Mouse (Mus musculus) heart, postnatal 25 days (tissue): ENCODE data around the gene Tcea3. TPM values are rescaled to one million over a fixed set of nuclear protein-coding genes. Genes with fewer than 3 reads are reported as not detected.

Experiments used
- DNase-seq: peaks from one replicate; pipeline ENCODE4 v3.0.0; 2022; ENCODE audit warnings: low spot score
- intact Hi-C: fragments of 180-260 bp; cut with DNase I; formaldehyde crosslinking; loops from one replicate; pipeline ENCODE4 v1.15.1; 2025
- total RNA-seq, 2 experiments: library from RNA; stranded (reverse); gene quantifications; 2 replicates each; pipeline ENCODE4 v1.2.3; 2021

Tcea3 gene
- total RNA-seq, 2 experiments from 2014 or later, result 101 to 111 TPM

DNA sequence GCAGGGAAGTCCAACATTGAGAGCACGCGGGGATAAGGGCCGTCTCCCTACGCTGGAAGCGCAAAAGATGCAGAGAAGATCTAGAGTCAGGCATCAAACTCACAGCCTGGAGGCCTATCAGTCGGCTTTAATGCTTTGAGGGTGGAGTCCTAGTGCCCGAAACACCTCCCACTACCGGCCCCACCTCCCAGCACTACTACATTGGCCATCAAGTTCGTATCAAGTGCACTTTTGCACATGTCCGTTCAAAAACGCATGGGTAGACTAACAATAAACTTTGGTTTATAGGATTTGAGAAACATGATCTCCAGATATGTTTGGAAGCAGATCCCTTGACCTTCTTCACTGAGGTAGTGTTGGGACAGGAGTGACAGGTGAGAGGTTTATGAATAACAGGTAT, 62.3 kb downstream of the Tcea3 start:
- DNase-seq, result no peak
- intact Hi-C loops, result loop anchor here (2.0 kb wide), 1 partner anchor 23 kb away; no protein-coding TSS in a partner anchor

DNA sequence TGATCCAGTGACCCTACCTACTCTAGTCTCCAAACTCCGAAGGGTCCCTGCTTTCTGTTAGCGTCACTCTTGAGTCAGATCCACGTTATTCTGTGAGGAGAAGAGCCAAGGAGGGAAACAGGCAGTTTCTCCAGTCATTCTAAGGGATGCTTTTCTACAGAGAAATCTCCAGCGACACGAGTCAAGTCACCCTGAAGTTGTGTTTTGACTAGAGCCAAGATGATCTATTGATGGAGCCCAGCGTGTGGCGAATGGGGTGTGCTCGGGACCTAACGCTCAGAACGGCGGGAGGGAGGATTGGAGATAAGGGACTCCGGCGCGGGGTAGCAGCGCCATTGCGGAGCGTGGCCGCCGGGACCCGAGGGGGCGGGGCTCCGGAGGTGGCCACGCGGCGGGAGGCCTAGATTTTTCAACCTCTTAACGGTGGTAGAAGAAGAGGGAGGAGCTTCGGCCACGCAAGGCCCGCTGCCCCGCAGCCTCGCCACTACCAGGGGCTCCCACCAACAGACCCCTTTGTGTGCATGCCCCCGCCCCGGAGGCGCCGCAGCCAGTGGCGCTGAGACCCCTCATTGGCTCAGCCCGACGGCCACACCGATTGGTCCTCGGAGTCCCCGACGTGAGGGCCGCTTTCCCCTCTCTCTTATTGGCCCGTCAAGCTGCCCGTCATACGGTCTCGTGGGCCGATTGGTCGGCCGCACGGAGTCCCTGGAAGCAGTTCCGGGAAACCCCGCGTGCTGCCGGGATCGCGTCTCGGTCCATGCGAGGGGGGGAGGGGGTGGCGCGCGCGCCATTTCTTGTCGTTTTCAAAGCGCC, 62.9 kb downstream of the Tcea3 start, which contains the start of gene Hnrnpr:
TSS of gene Hnrnpr (plus strand) at position 714 of the 813 bp plus-strand sequence.
- peak; percentile 98 for DNase-seq
- intact Hi-C loops, result no loop called here

DNA sequence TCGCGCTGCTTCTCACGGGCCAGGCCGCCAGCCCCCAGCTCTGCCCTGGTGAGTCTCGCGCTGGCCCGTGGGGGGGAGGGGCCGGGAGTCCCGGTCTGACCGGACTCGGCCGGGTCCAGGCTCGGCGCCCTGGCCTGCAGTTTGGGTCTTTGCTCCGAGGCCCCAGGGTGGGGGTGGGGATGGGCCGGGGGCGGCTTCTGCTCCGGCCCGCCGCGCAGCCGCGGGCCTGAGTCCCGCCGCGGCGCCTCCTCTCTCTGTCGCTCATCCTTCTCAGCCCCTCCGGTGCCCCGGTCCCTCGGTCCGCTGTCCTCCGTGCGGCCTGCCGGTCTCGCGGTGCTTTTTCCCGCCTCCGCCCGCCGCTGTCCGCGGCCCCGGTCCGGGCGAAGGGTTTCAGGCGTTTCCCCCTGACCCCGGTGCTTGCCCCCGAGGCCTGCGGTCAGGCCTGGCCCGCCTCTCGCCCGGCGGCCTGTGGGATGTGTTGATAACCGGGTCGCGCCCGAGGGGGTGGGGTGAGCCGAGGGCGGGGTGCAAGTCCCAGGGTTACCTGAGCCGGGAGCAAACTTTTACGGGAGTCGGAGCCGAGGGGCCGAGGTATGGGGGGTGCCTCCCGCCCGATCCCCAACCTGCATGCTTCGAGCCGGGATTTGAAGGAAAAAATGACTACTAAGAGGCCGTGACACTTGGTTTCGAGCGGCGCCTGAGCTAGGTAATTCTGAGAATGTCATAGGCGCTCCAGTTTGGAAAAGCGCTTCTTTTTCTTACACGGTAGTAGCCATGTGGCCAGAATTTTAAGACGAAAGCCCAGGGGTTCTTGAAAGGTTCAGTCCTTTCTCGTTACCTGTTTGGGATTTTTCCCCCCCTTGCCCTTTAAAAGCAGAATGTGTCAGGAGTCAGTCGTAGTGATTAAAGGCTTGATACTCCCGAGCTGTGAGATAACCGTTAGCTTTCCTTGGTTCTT, 63.8 kb downstream of the Tcea3 start:
- DNase-seq, result peak; percentile 39
- intact Hi-C loops, result no loop called here

DNA sequence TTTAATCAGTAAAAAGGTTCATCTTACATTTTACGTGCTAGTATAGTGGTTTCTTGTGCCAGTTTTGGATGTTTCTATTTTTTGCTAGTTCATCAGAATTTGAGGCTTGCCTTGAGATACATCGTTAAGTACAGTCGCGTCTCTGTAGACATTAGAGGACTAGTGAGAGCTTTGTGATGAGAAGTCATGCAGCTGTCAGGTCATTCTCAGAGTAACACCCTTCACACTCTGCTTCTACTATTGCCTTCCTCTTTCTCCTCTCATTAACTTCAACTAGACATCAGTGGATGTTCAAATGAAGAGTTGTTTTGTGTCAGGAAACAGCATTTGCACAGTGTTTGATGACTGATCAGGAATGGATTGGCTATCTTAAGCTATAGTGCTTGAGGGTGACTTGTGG, 65.1 kb downstream of the Tcea3 start:
- intact Hi-C loops, result no loop called here

DNA sequence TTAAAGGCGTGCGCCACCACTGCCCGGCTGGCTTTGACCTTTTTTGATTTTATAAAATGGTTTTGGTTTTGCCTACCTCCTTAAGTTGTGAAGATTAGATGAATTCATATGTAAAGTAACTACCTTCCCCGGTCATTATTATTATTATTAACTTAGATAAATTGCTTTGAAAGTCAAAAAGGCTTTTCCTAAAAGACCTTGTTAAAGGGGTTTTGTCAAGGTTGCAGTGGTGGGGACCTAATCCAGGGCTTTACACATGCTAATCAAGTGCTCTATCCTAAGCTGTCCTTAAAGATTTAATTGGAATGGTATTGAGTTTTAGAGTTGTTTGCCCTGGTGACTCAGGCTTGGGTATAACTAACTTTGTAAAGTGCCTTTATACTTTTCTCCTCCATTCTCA, 70.1 kb downstream of the Tcea3 start:
- intact Hi-C loops, result no loop called here

More for the DNA sequence above, 65.1 kb downstream of the Tcea3 start:
- DNase-seq, result no peak

DNA sequence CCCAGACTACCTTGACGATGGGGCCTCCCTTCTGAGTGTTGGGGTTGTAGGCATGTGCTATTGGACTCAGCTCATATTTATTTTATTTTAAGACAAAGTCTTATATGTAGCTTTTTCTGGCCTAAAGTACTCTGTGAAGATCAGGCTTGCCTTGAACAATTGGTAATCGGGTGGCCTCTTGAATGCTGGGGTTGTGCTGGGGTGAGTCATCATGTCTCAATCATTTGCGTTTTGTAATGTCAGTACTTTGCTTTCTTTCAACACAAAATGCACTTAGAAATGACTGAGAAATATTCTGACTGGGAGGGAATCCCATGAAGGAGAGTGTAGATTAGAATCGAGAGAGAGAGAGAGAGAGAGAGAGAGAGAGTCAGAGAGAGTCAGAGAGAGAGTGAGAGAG, 72.5 kb downstream of the Tcea3 start:
- no peak for DNase-seq
- intact Hi-C loops, result loop anchor here (5.0 kb wide), 2 partner anchors 33 to 118 kb away; no protein-coding TSS in a partner anchor

More for the DNA sequence above, 70.1 kb downstream of the Tcea3 start:
- DNase-seq, result no peak

DNA sequence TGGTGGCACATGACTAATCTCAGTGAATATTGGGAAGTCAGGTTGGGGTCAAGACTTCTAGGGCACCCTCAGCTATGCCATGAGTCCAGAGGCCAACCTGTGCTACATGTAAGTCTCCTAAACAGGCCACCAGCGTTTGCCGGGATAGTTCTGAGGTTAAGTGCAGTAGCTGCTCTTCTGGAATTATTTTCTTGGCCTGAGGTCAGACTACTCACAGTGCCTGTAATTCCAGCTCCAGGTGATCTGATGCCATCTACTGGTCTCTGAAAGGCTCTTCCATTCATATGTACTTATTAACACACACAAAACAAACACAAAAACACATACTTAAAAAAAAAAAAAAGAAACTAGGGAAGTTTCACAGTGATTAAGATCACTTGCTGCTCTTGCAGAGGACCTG, 76.7 kb downstream of the Tcea3 start:
- DNase-seq, result peak; percentile 2
- intact Hi-C loops, result loop anchor here (1.0 to 5.0 kb wide), 3 partner anchors 37 to 122 kb away; no protein-coding TSS in a partner anchor

Other genes starting within 250 kb of the Tcea3 start
- gene Eloa, start 226.0 kb upstream of the Tcea3 start, total RNA-seq, result 10 to 100 TPM; 32.8 to 34.4 TPM
- 100 to 1,000 TPM; 230 to 252 TPM for gene Rpl11, start 194.3 kb upstream of the Tcea3 start, total RNA-seq
- 10 to 100 TPM; 46.9 to 70.1 TPM for gene Id3, start 104.2 kb upstream of the Tcea3 start, total RNA-seq
- 1 to 10 TPM; 1.9 to 4.3 TPM for gene E2f2, start 75.3 kb upstream of the Tcea3 start, total RNA-seq
- gene Asap3, start 41.4 kb upstream of the Tcea3 start, total RNA-seq, result 10 to 100 TPM in 1 of 2 experiments, 1 to 10 TPM in 1; 8.7 to 11.8 TPM
- gene Zfp46, start 37.0 kb downstream of the Tcea3 start, total RNA-seq, result 10 to 100 TPM; 39.3 to 54.1 TPM
- 10 to 100 TPM; 44.6 to 44.9 TPM for gene Hnrnpr, start 63.2 kb downstream of the Tcea3 start, total RNA-seq
- gene Htr1d, start 175.8 kb downstream of the Tcea3 start, total RNA-seq, result not detected
- gene 6030445D17Rik, start 214.5 kb downstream of the Tcea3 start, total RNA-seq, result under 1 TPM; 0.23 to 0.53 TPM
- gene Luzp1, start 222.0 kb downstream of the Tcea3 start, total RNA-seq, result 10 to 100 TPM; 43.4 to 50.2 TPM